ENCODE assay signal across 7 mouse cellular contexts in the genomic region with DNA sequence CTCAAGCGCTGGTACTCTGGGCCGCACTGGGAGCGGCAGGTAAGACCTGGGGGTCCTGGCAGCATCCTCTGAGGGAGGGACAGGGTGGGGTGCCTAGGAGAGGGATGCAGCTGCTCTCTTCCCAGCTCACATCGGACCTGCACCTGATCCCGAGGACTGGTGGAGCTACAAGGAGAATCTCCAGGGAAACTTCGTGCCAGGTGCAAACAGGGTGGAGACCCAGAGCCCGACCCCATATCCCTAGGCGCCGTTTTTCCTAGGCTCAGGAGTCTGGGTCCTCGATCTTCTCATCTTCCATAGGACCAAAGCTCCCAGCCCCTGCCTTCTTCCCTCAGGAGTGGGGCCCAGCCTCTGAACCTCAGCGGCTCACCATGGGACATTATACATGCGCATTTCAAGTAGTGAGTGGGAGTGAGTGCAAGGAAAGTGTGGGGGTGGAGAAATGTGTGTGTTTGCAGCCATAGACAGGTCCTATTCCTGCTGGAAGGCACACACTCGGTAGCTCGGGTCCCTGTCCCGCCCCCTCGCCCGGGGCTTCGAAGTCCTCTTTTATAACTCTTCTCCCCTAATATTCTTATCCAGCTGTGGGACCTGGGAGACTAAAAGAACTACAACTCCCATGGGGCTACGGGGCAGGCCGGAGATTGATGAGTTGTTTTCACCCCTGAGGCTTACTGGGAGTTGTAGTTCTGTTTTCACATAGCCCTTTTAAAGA. TPM values are rescaled to one million over a fixed set of nuclear protein-coding genes. Genes with fewer than 3 reads are reported as not detected.
DNase-seq lines count a peak whose midpoint lies in the region; ATAC-seq and TF ChIP-seq lines count a peak whose summit lies in the region.

No protein-coding gene starts in this region.

- H3K27ac ChIP-seq in intestine, embryonic 14.5 days (ENCODE audit: low read depth): no peak overlapping the region
- H3K27ac ChIP-seq in small intestine, adult 2 months (ENCODE audit: insufficient read depth, low read depth, low read length): no peak overlapping the region

- peak; percentile 70 for DNase-seq in T-cell, adult 2 months (ENCODE audit: low spot score)
- peak; percentile 76 for DNase-seq in gastrocnemius, postnatal 14 days
- peak; percentile 85 for DNase-seq in intestine, embryonic 14.5 days (ENCODE audit: low spot score)
- DNase-seq in left cerebral cortex, postnatal 25 days (ENCODE audit: low spot score in 2 of 2): peak; percentile 81 to 94
- peak; percentile 82 for DNase-seq in mesoderm, embryonic 11.5 days (ENCODE audit: low read depth, low spot score)

- no peak for TF ChIP-seq CTCF in small intestine, adult 2 months (IDR thresholded peaks at IDR 0.05; ENCODE audit: extremely low read depth, insufficient read length, insufficient replicate concordance, low read depth, low read length)

- peak overlapping the region; percentile 71 for H3K4me2 ChIP-seq in intestine, embryonic 14.5 days (ENCODE audit: low read length)

- no peak; the same call in 1 of the 2 replicates for TF ChIP-seq POLR2A in small intestine, adult 2 months (IDR thresholded peaks at IDR 0.05; ENCODE audit: low read depth, low read length)

- 2% methylated on average over 20 of the region's 20 CpGs for WGBS in intestine, embryonic 14.5 days
- WGBS in small intestine, adult 2 months: 2% methylated on average over 20 of the region's 20 CpGs

- H3K27me3 ChIP-seq in intestine, embryonic 14.5 days (replicated peaks; ENCODE audit: control insufficient read depth, insufficient read depth, low read length): peaks cover 23% of the 10 kb centered on the region
- H3K27me3 ChIP-seq in small intestine, adult 2 months (ENCODE audit: control insufficient read depth, insufficient read depth, low read length): peaks cover 20% of the 10 kb centered on the region

- H3K4me3 ChIP-seq in intestine, embryonic 14.5 days (ENCODE audit: low read depth, low read length): peak overlapping the region; percentile 35
- H3K4me3 ChIP-seq in small intestine, adult 2 months (ENCODE audit: low read depth, low read length): peak overlapping the region; percentile 44

- H3K4me1 ChIP-seq in intestine, embryonic 14.5 days (replicated peaks; ENCODE audit: control insufficient read depth, insufficient read depth, low read length): peaks cover 17% of the 10 kb centered on the region
- H3K4me1 ChIP-seq in small intestine, adult 2 months (ENCODE audit: control insufficient read depth, insufficient read depth, insufficient read length, low read length): peaks cover 18% of the 10 kb centered on the region

- H3K9me3 ChIP-seq in intestine, embryonic 14.5 days (ENCODE audit: control insufficient read depth, low read length): no peaks in the 10 kb centered on the region

- intact Hi-C loops in gastrocnemius, postnatal 14 days (cut with DNase I; ENCODE audit: low total_unique reads): no loop called here
- intact Hi-C loops in left cerebral cortex, postnatal 25 days (cut with DNase I): loop anchor here (10.0 kb wide), 1 partner anchor 236 kb away; a partner anchor contains a TSS

- H3K36me3 ChIP-seq in intestine, embryonic 14.5 days (ENCODE audit: control insufficient read depth, insufficient read depth, low read length): no peaks in the 10 kb centered on the region
- H3K36me3 ChIP-seq in small intestine, adult 2 months (ENCODE audit: control insufficient read depth, insufficient read depth, low read length): no peaks in the 10 kb centered on the region

- H3K9ac ChIP-seq in intestine, embryonic 14.5 days (ENCODE audit: low read length): peak overlapping the region; percentile 23; the same call in 1 of the 2 replicates

- ATAC-seq in common myeloid progenitor, adult 5-6 weeks (replicated peaks; ENCODE audit: low read depth, poor library complexity, severe bottlenecking): 0 out of 2 replicates have a peak, but pooled peaks have one; percentile 19
- no peak for ATAC-seq in intestine, embryonic 14.5 days (replicated peaks; ENCODE audit: low FRiP score, low TSS enrichment, low read depth)

RNA-seq across cellular contexts. Expression of a gene that starts 0.8 kb away (rescaled TPM):
- total RNA-seq in common myeloid progenitor, adult 5-6 weeks (2017): not detected in 2 replicates
- 1 to 10 TPM; 4.5 to 4.6 TPM for total RNA-seq in gastrocnemius, postnatal 14 days (2021)
- polyA plus RNA-seq in intestine, embryonic 14.5 days (2014; fragmentation: Nextera tagmentation; extraction: Ambion mirVana): 7.3 and 8.2 TPM in 2 replicates
- 100 to 1,000 TPM; 184 to 223 TPM for total RNA-seq in left cerebral cortex, postnatal 25 days (2021)
- polyA plus RNA-seq in small intestine, adult 2 months (2012; rRNA removed): 2.1 and 2.3 TPM in 2 replicates

RNA-seq across cellular contexts. Expression of a gene that starts 4.4 kb away (rescaled TPM):
- 7.7 and 12.1 TPM in 2 replicates for total RNA-seq in common myeloid progenitor, adult 5-6 weeks (2017)
- total RNA-seq in gastrocnemius, postnatal 14 days (2021): 10 to 100 TPM; 20.6 to 32.8 TPM
- polyA plus RNA-seq in intestine, embryonic 14.5 days (2014; fragmentation: Nextera tagmentation; extraction: Ambion mirVana): 3.7 and 4.0 TPM in 2 replicates
- 100 to 1,000 TPM in 1 of 2 experiments, 10 to 100 TPM in 1; 66.2 to 147 TPM for total RNA-seq in left cerebral cortex, postnatal 25 days (2021)
- polyA plus RNA-seq in small intestine, adult 2 months (2012; rRNA removed): 8.9 and 13.1 TPM in 2 replicates

RNA-seq across cellular contexts. Expression of a gene that starts 6.3 kb away (rescaled TPM):
- total RNA-seq in common myeloid progenitor, adult 5-6 weeks (2017): not detected in 2 replicates
- under 1 TPM; 0.18 to 0.31 TPM for total RNA-seq in gastrocnemius, postnatal 14 days (2021)
- 4.8 and 6.0 TPM in 2 replicates for polyA plus RNA-seq in intestine, embryonic 14.5 days (2014; fragmentation: Nextera tagmentation; extraction: Ambion mirVana)
- under 1 TPM; 0.37 to 0.48 TPM for total RNA-seq in left cerebral cortex, postnatal 25 days (2021)
- 0.14 and 0.22 TPM in 2 replicates for polyA plus RNA-seq in small intestine, adult 2 months (2012; rRNA removed)

RNA-seq across cellular contexts. Expression of a gene that starts 14.8 kb away (rescaled TPM):
- 1,786 and 1,933 TPM in 2 replicates for total RNA-seq in common myeloid progenitor, adult 5-6 weeks (2017)
- 100 to 1,000 TPM; 607 to 662 TPM for total RNA-seq in gastrocnemius, postnatal 14 days (2021)
- polyA plus RNA-seq in intestine, embryonic 14.5 days (2014; fragmentation: Nextera tagmentation; extraction: Ambion mirVana): 1,434 and 1,450 TPM in 2 replicates
- 100 to 1,000 TPM; 315 to 323 TPM for total RNA-seq in left cerebral cortex, postnatal 25 days (2021)
- polyA plus RNA-seq in small intestine, adult 2 months (2012; rRNA removed): 820 and 1,370 TPM in 2 replicates

RNA-seq across cellular contexts. Expression of a gene that starts 16.6 kb away (rescaled TPM):
- not detected in 2 replicates for total RNA-seq in common myeloid progenitor, adult 5-6 weeks (2017)
- total RNA-seq in gastrocnemius, postnatal 14 days (2021): under 1 TPM; 0.51 to 0.62 TPM
- polyA plus RNA-seq in intestine, embryonic 14.5 days (2014; fragmentation: Nextera tagmentation; extraction: Ambion mirVana): 0.80 and 0.83 TPM in 2 replicates
- total RNA-seq in left cerebral cortex, postnatal 25 days (2021): 1 to 10 TPM; 3.4 to 3.5 TPM
- 0.39 and 0.47 TPM in 2 replicates for polyA plus RNA-seq in small intestine, adult 2 months (2012; rRNA removed)

Comparison
In these comparisons a context has a peak if more than half of its experiments do, and no peak if none do; other contexts are left out.
1. RNA of a gene that starts 0.8 kb away (total RNA-seq): 184 to 223 TPM in left cerebral cortex, postnatal 25 days; 4.5 to 4.6 TPM in gastrocnemius, postnatal 14 days and not detected in common myeloid progenitor, adult 5-6 weeks; every median in the first group is over 10 times any median in the second.
2. Peak in every context shown above with its lines, with median percentiles within 50 percentile points of each other: DNase-seq.